Mouse (Mus musculus) forebrain, embryonic 14.5 days (tissue): Measurements from ENCODE around the gene Trim44. TPM values are rescaled to one million over a fixed set of nuclear protein-coding genes. Genes with fewer than 3 reads are reported as not detected.

ENCODE experiments used
- ATAC-seq: fragments of 200-750 bp; cut with Nextera tagmentation; 2 replicates; pipeline ENCODE4 v1.8.0; 2017; ENCODE audit warnings: mild to moderate bottlenecking, moderate library complexity
- DNase-seq: peaks from one replicate; pipeline ENCODE4 v3.0.0-alpha.2; 2015; ENCODE audit warnings: low spot score
- H3K27ac ChIP-seq: fragments of 300-500 bp; sonication (generic); 2 replicates; pipeline ENCODE4 v1.5.1; 2014; ENCODE audit warnings: low read depth, mild to moderate bottlenecking, control low read depth, low read length, moderate library complexity
- H3K27me3 ChIP-seq: fragments of 300-500 bp; sonication (generic); replicated peaks from 2 replicates; pipeline ENCODE4 v1.6.1; 2014; ENCODE audit warnings: low read length, control low read depth, mixed read lengths; ENCODE audit not compliant: control insufficient read depth, insufficient read depth
- H3K36me3 ChIP-seq: fragments of 300-500 bp; sonication (generic); 2 replicates; pipeline ENCODE4 v1.6.1; 2014; ENCODE audit warnings: low read length, control low read depth; ENCODE audit not compliant: control insufficient read depth, insufficient read depth
- H3K4me1 ChIP-seq: fragments of 300-500 bp; sonication (generic); 2 replicates; pipeline ENCODE4 v1.6.1; 2014; ENCODE audit warnings: antibody characterized with exemption, low read length, control low read depth; ENCODE audit not compliant: control insufficient read depth, insufficient read depth
- H3K4me2 ChIP-seq: fragments of 300-500 bp; sonication (generic); 2 replicates; pipeline ENCODE4 v1.6.1; 2014; ENCODE audit warnings: mild to moderate bottlenecking, control low read depth, low read length
- H3K4me3 ChIP-seq: fragments of 300-500 bp; sonication (generic); 2 replicates; pipeline ENCODE4 v1.5.1; 2014; ENCODE audit warnings: low read depth, low read length, control low read depth
- H3K9ac ChIP-seq: fragments of 300-500 bp; sonication (generic); 2 replicates; pipeline ENCODE4 v1.6.1; 2014; ENCODE audit warnings: mild to moderate bottlenecking, low read length, control low read depth, moderate library complexity
- H3K9me3 ChIP-seq: fragments of 300-500 bp; sonication (generic); replicated peaks from 2 replicates; pipeline ENCODE4 v1.6.1; 2016; ENCODE audit warnings: low read length, control low read depth, mixed read lengths; ENCODE audit not compliant: control insufficient read depth
- WGBS: fragments of 180-500 bp; shearing (Covaris S2); extraction: QIAGEN DNeasy Blood & Tissue Kit; methylation state at CpG from one replicate; pipeline ENCODE4 v1.1.7; 2014; 5-methylcytosine and 5-hydroxymethylcytosine counted together
- polyA plus RNA-seq: library from polyadenylated mRNA; unstranded; fragments of >200 nt; fragmentation: Nextera tagmentation; extraction: Ambion mirVana; gene quantifications from 2 replicates; pipeline ENCODE4 v1.2.1, GENCODE M21; 2014

The Trim44 gene
- polyA plus RNA-seq, 1 experiment from 2014 or later: 29.8 TPM

DNA sequence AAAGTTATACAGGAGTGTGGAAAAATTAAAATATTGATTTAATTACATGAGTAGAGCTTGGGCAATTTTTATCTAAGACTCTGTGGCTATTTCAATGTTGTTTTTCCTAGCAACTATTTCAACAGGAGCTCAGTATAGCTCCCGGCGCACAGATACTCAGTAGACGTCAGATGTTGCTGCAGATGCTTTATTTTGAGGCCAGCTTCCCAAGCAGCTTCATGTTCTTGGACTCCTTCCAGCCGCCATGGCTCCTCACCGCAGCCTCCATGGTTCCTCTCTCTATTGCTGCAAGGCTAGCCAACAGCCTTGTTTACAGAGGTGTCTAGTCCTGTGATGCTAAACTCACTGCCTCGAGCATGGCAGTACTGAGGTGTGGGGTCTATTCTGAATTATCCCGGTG lies 134.3 kb downstream of the Trim44 start:
- WGBS: 84% methylated on average over 7 of the region's 7 CpGs
- ATAC-seq: no peak

DNA sequence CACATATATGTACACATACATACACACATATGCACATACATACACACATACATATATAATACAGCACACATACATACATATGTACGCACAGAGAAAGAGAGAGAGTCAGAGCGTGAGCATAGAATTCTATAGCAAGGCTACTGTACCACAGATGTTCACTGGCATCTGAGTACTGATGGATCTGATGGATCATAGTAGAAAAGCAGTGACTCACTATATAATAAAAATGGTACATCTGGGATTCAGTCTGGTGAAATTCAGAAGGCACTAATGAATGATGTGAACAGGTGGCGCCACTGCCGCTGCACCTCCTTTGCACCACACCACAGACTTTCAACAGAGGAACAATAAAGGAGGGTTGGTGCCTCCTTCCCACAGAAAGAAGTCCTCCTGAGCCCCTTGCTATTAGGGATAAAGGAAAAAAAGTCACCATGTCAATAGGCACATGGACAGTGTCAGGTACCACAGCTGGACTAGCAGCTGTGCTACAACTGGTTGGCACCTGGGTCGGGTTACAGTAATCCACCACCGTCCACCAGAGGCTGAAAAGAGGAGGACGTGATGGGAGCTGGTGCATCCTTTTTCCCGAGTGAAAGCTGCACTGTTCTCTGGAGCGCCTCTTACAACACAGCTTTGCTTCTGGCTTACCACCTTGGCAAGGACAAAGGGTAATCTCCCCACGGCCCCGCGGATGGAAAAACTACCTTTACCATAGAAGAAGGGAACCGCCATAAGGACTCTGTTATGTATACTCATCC lies 139.9 kb downstream of the Trim44 start:
- no peak overlapping the region for H3K27ac ChIP-seq
- H3K4me2 ChIP-seq: no peak overlapping the region
- DNase-seq (no peak), ATAC-seq (no peak)
- H3K9ac ChIP-seq: no peak overlapping the region
- H3K4me3 ChIP-seq: no peak overlapping the region
- H3K9me3 ChIP-seq: no peaks in the 10 kb centered on the region
- no peaks in the 10 kb centered on the region for H3K36me3 ChIP-seq
- no peaks in the 10 kb centered on the region for H3K27me3 ChIP-seq
- H3K4me1 ChIP-seq: no peaks in the 10 kb centered on the region
- 57% methylated on average over 13 of the region's 13 CpGs for WGBS

More for the DNA sequence above, 134.3 kb downstream of the Trim44 start:
- no peak for DNase-seq
- Histone ChIP-seq H3K4me2 (no peak overlapping the region), H3K27me3 (no peaks in the 10 kb centered on the region), H3K4me1 (no peaks in the 10 kb centered on the region), H3K36me3 (no peaks in the 10 kb centered on the region), H3K9me3 (no peaks in the 10 kb centered on the region), H3K9ac (no peak overlapping the region), H3K4me3 (no peak overlapping the region), H3K27ac (no peak overlapping the region)

DNA sequence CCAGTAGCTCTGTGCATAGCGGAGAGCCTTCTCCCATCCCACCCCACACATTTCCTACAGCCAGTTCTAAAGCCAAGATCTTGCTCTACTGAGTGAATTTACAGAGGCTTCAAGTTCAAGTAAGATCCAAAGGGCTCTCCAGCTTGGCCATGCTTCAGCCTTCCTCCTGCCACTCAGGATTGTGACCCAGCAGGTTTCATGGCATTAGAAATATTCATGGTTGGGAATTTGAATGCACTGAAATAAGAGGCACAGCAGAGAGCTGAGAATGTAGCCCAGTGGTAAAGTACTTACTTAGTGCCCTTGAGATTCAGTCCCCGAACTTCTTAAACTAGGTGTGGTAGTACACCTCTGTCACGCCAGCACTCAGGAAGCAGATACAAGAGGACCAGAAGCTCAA lies 140.7 kb downstream of the Trim44 start:
- Histone ChIP-seq H3K4me2 (no peak overlapping the region), H3K9me3 (no peaks in the 10 kb centered on the region), H3K27me3 (no peaks in the 10 kb centered on the region), H3K9ac (no peak overlapping the region), H3K4me3 (no peak overlapping the region), H3K36me3 (no peaks in the 10 kb centered on the region), H3K4me1 (no peaks in the 10 kb centered on the region), H3K27ac (no peak overlapping the region)
- ATAC-seq: no peak
- DNase-seq: no peak
- WGBS: 93% methylated on average over 3 of the region's 3 CpGs

DNA sequence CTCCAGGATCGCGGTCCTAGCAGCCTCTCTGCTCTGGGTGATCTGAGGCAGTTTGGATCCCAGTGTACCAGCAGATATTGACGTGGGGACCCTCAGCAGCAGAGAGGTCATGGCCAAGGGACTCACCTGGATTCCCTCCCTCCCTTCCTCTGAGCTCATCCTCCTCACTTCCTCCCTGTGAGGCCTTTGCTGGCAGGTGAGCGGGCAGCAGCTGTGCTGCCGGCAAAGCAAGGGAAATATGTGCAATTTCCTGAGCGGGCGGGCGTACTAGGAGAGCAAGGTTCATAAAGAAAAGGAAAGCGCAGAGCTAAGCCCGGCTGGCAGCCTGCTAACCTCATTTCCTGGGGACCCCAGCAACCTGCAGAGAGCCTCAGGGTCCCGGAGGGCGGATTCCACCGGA lies 148.5 kb downstream of the Trim44 start:
- DNase-seq: peak; percentile 24
- H3K27ac ChIP-seq: no peak overlapping the region
- no peak overlapping the region for H3K4me3 ChIP-seq
- H3K9ac ChIP-seq: peak overlapping the region; percentile 32; the same call in 1 of the 2 replicates
- WGBS: 21% methylated on average over 13 of the region's 13 CpGs
- H3K27me3 ChIP-seq: 0 out of 2 replicates have a peak, but pooled peaks cover 3% of the 10 kb centered on the region
- no peaks in the 10 kb centered on the region for H3K9me3 ChIP-seq
- no peak for ATAC-seq
- peak overlapping the region; percentile 25; the same call in 1 of the 2 replicates for H3K4me2 ChIP-seq
- peaks cover 17% of the 10 kb centered on the region for H3K4me1 ChIP-seq
- no peaks in the 10 kb centered on the region for H3K36me3 ChIP-seq

DNA sequence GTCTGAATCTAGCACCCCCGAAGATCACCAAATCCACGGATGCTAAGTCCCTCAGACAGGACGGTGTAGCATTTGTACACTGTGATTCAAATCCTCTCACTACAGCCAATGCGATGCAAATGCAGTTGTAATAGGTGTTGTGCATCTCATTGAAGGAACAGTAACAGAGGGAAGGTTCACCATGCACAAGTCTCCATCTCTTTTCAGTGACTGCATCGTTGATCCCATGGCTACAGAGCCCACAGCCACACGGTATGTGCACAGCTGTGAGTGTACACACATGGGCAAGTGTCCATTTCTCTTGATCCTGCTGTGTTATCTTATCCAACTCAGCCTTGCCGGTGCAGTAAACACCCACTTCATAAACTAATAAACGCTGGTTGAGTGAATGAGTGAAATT lies 148.9 kb downstream of the Trim44 start:
- H3K4me1 ChIP-seq: peaks cover 17% of the 10 kb centered on the region
- DNase-seq: no peak
- 0 out of 2 replicates have a peak, but pooled peaks have one; percentile 35 for ATAC-seq
- no peak overlapping the region for H3K27ac ChIP-seq
- H3K4me3 ChIP-seq: no peak overlapping the region
- no peak overlapping the region for H3K9ac ChIP-seq
- 28% methylated on average over 8 of the region's 8 CpGs for WGBS
- no peaks in the 10 kb centered on the region for H3K36me3 ChIP-seq
- H3K27me3 ChIP-seq: 0 out of 2 replicates have a peak, but pooled peaks cover 3% of the 10 kb centered on the region
- H3K9me3 ChIP-seq: no peaks in the 10 kb centered on the region
- peak overlapping the region; percentile 29; the same call in 1 of the 2 replicates for H3K4me2 ChIP-seq

DNA sequence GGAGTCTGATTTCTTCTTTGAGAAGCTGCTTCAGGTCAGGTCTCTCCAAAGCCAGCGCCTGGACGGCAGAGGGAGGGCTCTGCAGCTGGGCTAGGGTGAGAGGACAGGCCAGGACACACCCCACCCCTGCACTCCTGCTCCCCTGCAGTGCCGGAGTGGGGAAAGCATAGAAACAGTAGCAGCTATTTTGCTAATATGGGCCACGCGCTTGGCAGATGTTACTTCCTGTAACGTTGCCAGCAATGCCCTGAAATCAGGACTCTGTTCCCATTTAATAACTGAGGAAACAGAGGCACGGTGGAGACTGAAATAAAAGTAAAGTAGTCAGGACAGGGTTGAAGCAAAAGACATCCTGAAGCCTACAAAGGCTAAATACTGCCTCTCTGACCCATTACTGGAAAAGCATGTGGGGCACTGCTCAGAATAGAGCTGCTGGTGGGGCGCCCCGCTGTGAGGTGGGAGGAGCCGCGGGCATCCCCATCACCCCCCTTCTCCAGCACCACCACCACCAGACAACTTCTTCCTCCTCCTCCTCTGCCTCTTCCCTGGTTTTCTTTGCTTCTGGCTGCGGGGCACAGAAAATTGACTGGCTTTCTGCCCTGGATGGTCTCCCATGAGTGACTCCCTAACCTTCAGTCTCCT lies 149.5 kb downstream of the Trim44 start:
- H3K36me3 ChIP-seq: no peaks in the 10 kb centered on the region
- H3K4me2 ChIP-seq: peak overlapping the region; percentile 29
- H3K9me3 ChIP-seq: no peaks in the 10 kb centered on the region
- WGBS: 4% methylated on average over 12 of the region's 12 CpGs
- H3K4me3 ChIP-seq: no peak overlapping the region
- 0 out of 2 replicates have a peak, but pooled peaks cover 3% of the 10 kb centered on the region for H3K27me3 ChIP-seq
- DNase-seq (peak; percentile 58), ATAC-seq (peak; percentile 33; the same call in 1 of the 2 replicates)
- H3K9ac ChIP-seq: no peak overlapping the region
- H3K27ac ChIP-seq: no peak overlapping the region
- H3K4me1 ChIP-seq: peaks cover 17% of the 10 kb centered on the region

DNA sequence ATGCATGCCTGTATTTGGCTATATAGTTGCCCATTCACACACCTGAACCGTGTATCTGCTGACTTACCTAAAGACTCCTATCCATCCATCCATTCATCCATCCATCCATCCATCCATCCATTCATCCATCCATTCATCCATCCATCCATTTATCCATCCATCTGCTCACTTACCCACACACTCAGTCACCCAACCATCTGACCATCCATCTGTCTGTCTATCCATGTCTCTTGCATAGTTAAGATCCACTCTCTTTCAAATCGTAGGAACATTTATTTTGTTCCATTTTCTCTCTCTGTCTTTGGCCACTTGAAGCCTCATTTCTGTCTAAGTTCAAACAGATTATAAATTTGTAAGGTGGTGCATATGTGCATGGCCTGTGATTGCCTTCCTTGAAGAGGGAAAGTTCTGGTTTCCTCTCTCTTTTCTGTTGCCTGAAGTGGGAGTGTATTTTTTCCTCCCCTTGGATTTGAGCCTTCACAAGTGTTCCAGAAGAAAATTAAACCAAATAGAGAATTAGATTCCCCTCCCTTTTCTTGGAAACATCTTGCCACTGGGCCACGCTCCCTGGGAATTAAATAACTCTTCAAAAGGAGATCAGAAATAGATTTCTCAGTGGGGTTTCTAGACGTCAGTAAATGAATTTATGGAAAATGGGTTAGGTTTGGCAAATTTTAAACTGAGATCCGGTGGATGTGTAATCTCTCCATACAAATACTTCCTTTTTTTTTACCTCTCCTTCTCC lies 150.9 kb downstream of the Trim44 start:
- DNase-seq (no peak), ATAC-seq (no peak)
- H3K4me3 ChIP-seq: no peak overlapping the region
- H3K27ac ChIP-seq: no peak overlapping the region
- no peak overlapping the region for H3K9ac ChIP-seq
- 77% methylated on average over 5 of the region's 5 CpGs for WGBS
- no peaks in the 10 kb centered on the region for H3K9me3 ChIP-seq
- no peak overlapping the region for H3K4me2 ChIP-seq
- no peaks in the 10 kb centered on the region for H3K36me3 ChIP-seq
- H3K27me3 ChIP-seq: 0 out of 2 replicates have a peak, but pooled peaks cover 3% of the 10 kb centered on the region
- H3K4me1 ChIP-seq: peaks cover 17% of the 10 kb centered on the region

DNA sequence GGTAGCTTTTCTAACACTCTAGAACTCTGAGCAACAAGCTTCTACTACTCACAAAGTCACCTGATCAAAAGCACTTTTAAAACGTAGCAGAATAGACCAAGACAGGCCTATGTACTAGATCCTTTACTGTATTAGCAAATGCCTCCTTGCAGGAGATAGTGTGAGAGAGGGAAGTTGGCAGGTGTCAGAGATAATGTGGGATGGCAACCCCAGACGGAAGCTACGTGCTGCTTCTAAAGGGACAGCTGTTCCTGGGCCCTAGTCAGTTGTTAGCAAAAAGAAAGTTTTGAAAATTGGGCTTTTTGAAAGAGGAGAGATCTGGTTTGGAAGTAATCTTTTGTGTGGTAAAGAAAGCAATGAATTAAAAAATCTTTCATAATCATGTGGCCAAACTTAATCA lies 151.5 kb downstream of the Trim44 start:
- H3K36me3 ChIP-seq: no peaks in the 10 kb centered on the region
- 78% methylated on average over 3 of the region's 3 CpGs for WGBS
- H3K4me1 ChIP-seq: peaks cover 17% of the 10 kb centered on the region
- no peak overlapping the region for H3K27ac ChIP-seq
- no peak for ATAC-seq
- no peak overlapping the region for H3K4me3 ChIP-seq
- H3K4me2 ChIP-seq: no peak overlapping the region
- no peaks in the 10 kb centered on the region for H3K9me3 ChIP-seq
- H3K27me3 ChIP-seq: 0 out of 2 replicates have a peak, but pooled peaks cover 3% of the 10 kb centered on the region
- no peak for DNase-seq
- no peak overlapping the region for H3K9ac ChIP-seq
